Mouse (Mus musculus) kidney, adult 2 months (tissue): ENCODE data around the gene Fam53b. TPM values are rescaled to one million over a fixed set of nuclear protein-coding genes. Genes with fewer than 3 reads are reported as not detected.

ENCODE experiments used
- DNase-seq: peaks from one replicate; pipeline ENCODE4 v3.0.0; 2021
- H3K27ac ChIP-seq: fragments of 200-500 bp; 2 replicates; pipeline ENCODE4 v1.5.1; 2012; ENCODE audit warnings: low read depth, low read length, control low read depth, inconsistent platforms; ENCODE audit not compliant: insufficient read depth
- H3K27me3 ChIP-seq: fragments of 200-500 bp; replicated peaks from 2 replicates; pipeline ENCODE4 v1.6.1; 2012; ENCODE audit warnings: mild to moderate bottlenecking, moderate library complexity, low read length, inconsistent platforms; ENCODE audit not compliant: control insufficient read depth, insufficient read depth
- H3K36me3 ChIP-seq: fragments of 200-500 bp; 2 replicates; pipeline ENCODE4 v1.6.1; 2012; ENCODE audit warnings: mild to moderate bottlenecking, moderate library complexity, low read length, inconsistent platforms; ENCODE audit not compliant: control insufficient read depth, insufficient read depth
- H3K4me1 ChIP-seq: fragments of 200-500 bp; 2 replicates; pipeline ENCODE4 v1.6.1; 2011; ENCODE audit warnings: low read length; ENCODE audit not compliant: control insufficient read depth, insufficient read depth
- H3K4me3 ChIP-seq: fragments of 200-500 bp; 2 replicates; pipeline ENCODE4 v1.5.1; 2011; ENCODE audit warnings: mild to moderate bottlenecking, low read depth, low read length, control low read depth; ENCODE audit not compliant: insufficient read depth
- CTCF ChIP-seq: fragments of 200-500 bp; conservative IDR thresholded peaks from 2 replicates; pipeline ENCODE4 v1.5.1; 2011; ENCODE audit warnings: low read depth, mild to moderate bottlenecking, control low read depth, low read length, moderate library complexity, mixed read lengths; ENCODE audit not compliant: insufficient read depth, insufficient read length
- POLR2A ChIP-seq: fragments of 200-500 bp; IDR thresholded peaks from one replicate; pipeline ENCODE4 v1.6.1; 2011; ENCODE audit warnings: low read depth, low read length, control low read depth
- WGBS: fragments of 180-500 bp; shearing (Covaris S2); methylation state at CpG from one replicate; pipeline ENCODE4 v1.1.7; 2018; 5-methylcytosine and 5-hydroxymethylcytosine counted together
- polyA plus RNA-seq: library from polyadenylated mRNA; depleted of rRNA; stranded (reverse); fragments of >200 nt; gene quantifications from 2 replicates; pipeline ENCODE4 v1.2.3, GENCODE M21; 2012; rRNA removed

Fam53b gene
- 29.3 and 31.1 TPM in 2 replicates for polyA plus RNA-seq

DNA sequence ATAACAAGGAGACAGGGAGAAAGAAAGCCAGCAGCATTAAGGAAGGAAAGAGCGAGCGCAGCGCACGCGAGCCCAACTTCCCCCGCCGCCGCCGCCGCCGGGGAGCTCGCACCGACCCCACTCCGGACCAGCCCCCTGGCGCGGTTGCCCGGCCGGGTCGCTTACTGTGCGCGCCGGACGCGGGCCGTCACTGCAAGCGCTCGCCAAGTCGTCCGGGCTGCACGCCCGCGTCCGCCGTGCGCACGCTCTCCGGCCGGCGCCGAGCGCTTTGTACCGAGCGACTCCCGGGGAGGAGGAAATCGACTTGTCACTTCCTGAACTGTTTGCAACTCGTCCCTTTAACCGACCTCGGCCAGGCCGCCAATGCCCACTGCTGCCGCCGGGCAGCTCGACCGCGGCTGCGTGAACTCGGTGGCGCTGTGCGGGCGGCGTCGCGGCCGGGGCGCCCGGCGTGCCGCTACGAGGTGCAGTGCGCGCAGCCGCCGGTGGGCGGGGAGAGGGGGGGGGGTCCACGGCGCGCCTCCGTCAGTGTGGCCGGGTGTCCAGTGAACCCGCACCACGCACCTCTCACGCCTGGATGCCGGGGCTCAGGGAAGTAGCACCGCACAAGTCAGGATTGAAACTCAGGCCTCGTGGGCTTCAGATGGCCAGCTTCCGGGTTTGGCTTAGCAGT, at the start of gene Fam53b:
Gene Fam53b (minus strand): TSS at position 471 of the 673 bp plus-strand sequence.
- under 1% methylated on average over 84 of the region's 85 CpGs for WGBS
- Histone ChIP-seq H3K4me1 (peaks cover 12% of the 10 kb centered on the region; the same call in 1 of the 2 replicates), H3K36me3 (no peaks in the 10 kb centered on the region), H3K27me3 (no peaks in the 10 kb centered on the region), H3K4me3 (peak within 1 kb of the TSS; percentile 76), H3K27ac (peak within 1 kb of the TSS; percentile 67)
- TF ChIP-seq CTCF = no peak
- peak; percentile 9 for TF ChIP-seq POLR2A
- peak; percentile 86 for DNase-seq

DNA sequence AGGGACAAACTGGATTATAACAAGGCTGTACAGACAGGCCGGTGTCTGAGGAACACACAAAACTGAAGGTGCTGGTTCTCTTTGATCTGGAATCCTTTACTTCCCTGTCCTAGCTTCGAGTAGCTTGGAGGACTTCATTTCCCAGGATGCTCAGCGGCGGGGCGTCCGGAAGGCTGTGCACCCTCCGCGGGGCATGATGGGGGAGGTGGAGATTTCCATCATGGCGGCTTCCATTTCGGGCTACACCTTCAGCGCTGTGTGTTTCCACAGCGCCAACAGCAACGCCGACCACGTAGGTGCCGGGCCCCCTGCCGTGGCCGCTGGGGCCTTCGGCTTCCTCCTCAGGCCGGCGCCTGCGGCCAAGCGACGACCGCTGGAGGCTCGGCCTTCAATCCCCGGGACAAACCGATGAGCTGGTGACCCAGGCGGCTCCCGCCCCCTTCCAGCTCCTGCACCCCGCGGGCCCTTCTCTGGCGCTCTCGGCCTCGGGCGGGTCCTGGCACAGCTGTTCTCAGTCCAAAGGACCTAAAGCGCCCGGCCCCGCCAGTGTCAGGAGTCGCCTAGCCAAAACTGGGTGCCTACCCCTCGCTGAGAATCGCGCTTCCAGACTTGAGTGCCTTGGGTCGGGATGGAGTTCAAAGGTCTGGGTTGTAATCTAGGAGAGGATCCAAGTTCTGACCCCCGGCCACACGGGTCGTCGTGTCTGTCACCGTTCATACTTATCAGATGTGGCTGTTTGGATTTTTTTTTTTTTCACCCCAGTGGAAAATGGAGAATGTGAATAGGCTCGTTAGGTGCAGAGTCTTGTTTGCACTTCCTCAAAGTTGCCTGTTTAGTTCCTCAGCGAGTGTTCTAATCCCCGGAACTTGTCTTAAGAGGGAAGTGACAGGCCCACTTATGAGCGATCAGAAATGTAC, 45.6 kb upstream of the Fam53b start, which contains the start of gene Abraxas2:
Gene Abraxas2 (plus strand): TSS at position 184 of the 917 bp plus-strand sequence.
- Histone ChIP-seq H3K27me3 (no peaks in the 10 kb centered on the region), H3K36me3 (no peaks in the 10 kb centered on the region), H3K4me3 (peak within 1 kb of the TSS; percentile 85), H3K27ac (peak within 1 kb of the TSS; percentile 76), H3K4me1 (peaks cover 2% of the 10 kb centered on the region; the same call in 1 of the 2 replicates)
- TF ChIP-seq POLR2A (no peak), CTCF (no peak)
- 1% methylated on average over 53 of the region's 53 CpGs for WGBS
- peak; percentile 95 for DNase-seq

DNA sequence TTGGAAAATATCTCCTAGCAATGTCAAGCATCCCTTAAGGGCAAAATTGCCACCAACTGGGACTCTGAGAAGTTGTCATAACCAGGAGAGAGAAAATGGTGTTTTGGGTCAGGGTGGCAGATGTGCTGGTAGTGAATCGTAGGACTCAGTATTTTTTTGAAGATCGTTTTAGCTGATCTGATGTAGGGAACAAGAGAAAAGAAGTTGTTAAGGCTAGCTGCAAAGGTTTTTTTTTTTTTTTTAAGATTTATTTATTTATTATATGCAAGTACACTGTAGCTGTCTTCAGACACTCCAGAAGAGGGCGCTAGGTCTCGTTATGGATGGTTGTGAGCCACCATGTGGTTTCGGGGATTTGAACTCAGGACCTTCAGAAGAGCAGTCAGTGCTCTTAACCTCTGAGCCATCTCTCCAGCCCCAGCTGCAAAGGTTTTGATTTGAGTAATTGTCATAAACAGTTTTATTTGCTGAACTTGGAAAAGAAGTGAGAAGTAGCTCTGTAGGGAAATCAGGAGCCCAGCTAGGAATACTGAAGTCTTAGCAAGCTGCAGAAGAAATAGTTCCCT, 44.4 kb upstream of the Fam53b start:
- Histone ChIP-seq H3K4me1 (peaks cover 2% of the 10 kb centered on the region; the same call in 1 of the 2 replicates), H3K27ac (no peak overlapping the region), H3K27me3 (no peaks in the 10 kb centered on the region), H3K4me3 (no peak overlapping the region), H3K36me3 (no peaks in the 10 kb centered on the region)
- TF ChIP-seq CTCF = 0 out of 2 replicates have a peak, but pooled peaks have one; percentile 4
- TF ChIP-seq POLR2A = no peak
- WGBS = 67% methylated on average over 5 of the region's 5 CpGs
- no peak for DNase-seq

DNA sequence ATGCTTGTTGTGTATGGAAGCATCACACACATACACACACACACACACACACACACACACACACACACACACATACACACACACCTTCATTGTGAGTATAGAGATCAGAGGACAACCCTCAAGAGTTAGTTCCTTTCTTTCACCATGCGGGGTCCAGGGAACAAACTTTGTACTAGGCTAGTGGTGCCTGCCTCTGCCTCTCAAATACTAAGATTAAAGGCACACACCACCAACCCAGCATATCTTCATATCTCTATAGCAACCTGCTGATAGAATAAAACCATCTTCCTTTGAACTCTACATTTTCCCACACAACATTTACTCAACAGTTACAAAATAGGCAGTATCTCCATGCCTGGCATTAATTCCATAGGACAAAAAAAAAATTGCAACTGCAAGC, 42.4 kb upstream of the Fam53b start:
- DNase-seq = no peak
- Histone ChIP-seq H3K27ac (no peak overlapping the region), H3K36me3 (no peaks in the 10 kb centered on the region), H3K27me3 (no peaks in the 10 kb centered on the region), H3K4me1 (peaks cover 2% of the 10 kb centered on the region; the same call in 1 of the 2 replicates), H3K4me3 (no peak overlapping the region)
- 83% methylated on average over 1 of the region's 1 CpGs for WGBS
- TF ChIP-seq CTCF = no peak
- no peak for TF ChIP-seq POLR2A

DNA sequence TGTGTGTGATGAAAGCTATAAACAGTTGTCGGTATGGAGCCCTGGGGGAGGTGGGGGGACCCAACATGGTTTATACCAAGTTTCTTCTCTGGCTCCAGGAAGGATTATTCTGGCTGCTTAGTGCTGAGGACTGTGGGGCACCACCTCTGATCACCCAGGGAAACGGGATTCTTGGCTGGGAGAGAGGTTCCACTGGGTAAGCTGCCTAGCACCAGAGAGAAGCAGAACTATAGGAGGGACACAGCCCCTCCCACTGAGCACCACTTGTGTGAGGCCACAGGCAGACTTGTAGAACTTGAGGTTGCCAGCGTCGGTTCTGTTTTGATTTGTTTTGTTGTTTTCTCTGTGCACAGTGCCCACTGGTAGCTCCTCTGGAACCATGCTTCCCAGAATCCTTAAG, 40.3 kb upstream of the Fam53b start:
- no peak for DNase-seq
- H3K27ac ChIP-seq = no peak overlapping the region
- 78% methylated on average over 4 of the region's 4 CpGs for WGBS
- H3K4me3 ChIP-seq = no peak overlapping the region
- H3K27me3 ChIP-seq = no peaks in the 10 kb centered on the region
- H3K4me1 ChIP-seq = peaks cover 2% of the 10 kb centered on the region; the same call in 1 of the 2 replicates
- TF ChIP-seq POLR2A (no peak), CTCF (no peak)
- H3K36me3 ChIP-seq = no peaks in the 10 kb centered on the region; the same call in none of the 2 replicates

DNA sequence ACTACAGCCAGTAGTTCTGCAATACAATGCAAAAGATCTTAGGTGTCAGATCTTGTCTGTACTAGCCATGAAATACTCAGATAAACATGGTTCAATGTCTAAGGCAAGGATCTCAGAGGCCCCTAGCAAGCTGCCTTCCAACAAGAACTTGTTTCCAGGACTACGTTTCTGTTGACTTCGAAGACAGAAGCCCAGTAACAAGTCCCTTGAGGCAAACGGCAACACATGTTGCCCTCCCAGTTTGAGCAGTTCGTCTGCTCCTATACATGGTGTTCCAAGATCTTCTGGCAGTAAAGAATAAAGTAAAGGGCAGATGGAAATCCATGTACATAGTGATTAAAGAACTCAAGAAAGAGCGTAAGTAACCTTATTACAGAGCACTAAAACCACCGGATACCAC, 39.7 kb upstream of the Fam53b start:
- TF ChIP-seq POLR2A = no peak
- TF ChIP-seq CTCF = no peak
- no peak overlapping the region for H3K27ac ChIP-seq
- no peaks in the 10 kb centered on the region for H3K4me1 ChIP-seq
- no peak overlapping the region for H3K4me3 ChIP-seq
- DNase-seq = no peak
- no peaks in the 10 kb centered on the region; the same call in none of the 2 replicates for H3K36me3 ChIP-seq
- H3K27me3 ChIP-seq = no peaks in the 10 kb centered on the region
- WGBS = 86% methylated on average over 6 of the region's 6 CpGs
